Mouse (Mus musculus) ES-Bruce4 (cell line): ENCODE results near the gene Mrrf. TPM values are rescaled to one million over a fixed set of nuclear protein-coding genes. Genes with fewer than 3 reads are reported as not detected.

ENCODE experiments used
- H3K27ac ChIP-seq: 2 replicates; pipeline ENCODE4 v1.5.1; 2012; ENCODE audit warnings: low read length, inconsistent platforms; ENCODE audit not compliant: insufficient read depth
- H3K27me3 ChIP-seq: 2 replicates; pipeline ENCODE4 v1.6.1; 2012; ENCODE audit warnings: mild to moderate bottlenecking, low read length, inconsistent platforms; ENCODE audit not compliant: control insufficient read depth, poor library complexity, insufficient read depth, severe bottlenecking
- H3K36me3 ChIP-seq: 2 replicates; pipeline ENCODE4 v1.6.1; 2012; ENCODE audit warnings: inconsistent platforms, mild to moderate bottlenecking, low read length, moderate library complexity; ENCODE audit not compliant: control insufficient read depth, poor library complexity, insufficient read depth, severe bottlenecking
- H3K4me1 ChIP-seq: one replicate; pipeline ENCODE4 v1.8.1; 2011; ENCODE audit warnings: low read length; ENCODE audit not compliant: control insufficient read depth, insufficient read depth
- H3K4me3 ChIP-seq: 2 replicates; pipeline ENCODE4 v1.5.1; 2011; ENCODE audit warnings: low read depth, mild to moderate bottlenecking, low read length
- H3K9ac ChIP-seq: 2 replicates; pipeline ENCODE4 v1.6.1; 2012; ENCODE audit warnings: low read depth, mild to moderate bottlenecking, inconsistent platforms; ENCODE audit not compliant: poor library complexity, severe bottlenecking
- H3K9me3 ChIP-seq: replicated peaks from 2 replicates; pipeline ENCODE4 v1.6.1; 2012; ENCODE audit warnings: mild to moderate bottlenecking, low read length, inconsistent platforms; ENCODE audit not compliant: control insufficient read depth, poor library complexity, insufficient read depth, severe bottlenecking
- CTCF ChIP-seq: IDR thresholded peaks from one replicate; pipeline ENCODE4 v1.8.1; 2011; ENCODE audit warnings: low read depth, low read length
- EP300 ChIP-seq: IDR thresholded peaks from 2 replicates; pipeline ENCODE4 v1.6.1; 2011; ENCODE audit warnings: low read depth, low read length; ENCODE audit not compliant: insufficient read depth
- POLR2A ChIP-seq: IDR thresholded peaks from one replicate; pipeline ENCODE4 v1.8.1; 2011; ENCODE audit warnings: low read length; ENCODE audit not compliant: insufficient read depth
- polyA plus RNA-seq: library from polyadenylated mRNA; stranded (reverse); fragments of >200 nt; gene quantifications from 2 replicates; pipeline ENCODE4 v1.2.4, GENCODE M21; 2011; ENCODE audit warnings: low read depth; ENCODE audit not compliant: missing spikeins, insufficient read depth, insufficient read length

Mrrf gene
- polyA plus RNA-seq, 1 experiment: 35.9 TPM

- TF ChIP-seq POLR2A: no peak
- no peak for TF ChIP-seq EP300
- TF ChIP-seq CTCF: no peak
- no peaks in the 10 kb centered on the region for H3K27me3 ChIP-seq
- H3K27ac ChIP-seq: no peak overlapping the region
Observed at GRCm38 (mm10) chr2:36236889-36237288, 100.7 kb downstream of the Mrrf start.

GRCm38 (mm10) chr2:36237557-36237956, 101.4 kb downstream of the Mrrf start:
- H3K4me1 ChIP-seq: no peaks in the 10 kb centered on the region
- H3K27me3 ChIP-seq: no peaks in the 10 kb centered on the region
- H3K27ac ChIP-seq: no peak overlapping the region
- no peak overlapping the region for H3K4me3 ChIP-seq
- no peak overlapping the region for H3K9ac ChIP-seq
- H3K36me3 ChIP-seq: no peaks in the 10 kb centered on the region
- 0 out of 2 replicates have a peak, but pooled peaks cover 3% of the 10 kb centered on the region for H3K9me3 ChIP-seq
- TF ChIP-seq CTCF (no peak), EP300 (no peak)

More at GRCm38 (mm10) chr2:36236889-36237288, 100.7 kb downstream of the Mrrf start:
- Histone ChIP-seq H3K4me1 (no peaks in the 10 kb centered on the region), H3K9ac (no peak overlapping the region), H3K36me3 (no peaks in the 10 kb centered on the region), H3K9me3 (0 out of 2 replicates have a peak, but pooled peaks cover 3% of the 10 kb centered on the region), H3K4me3 (no peak overlapping the region)

- no peak for TF ChIP-seq POLR2A
- peak; percentile 28 for TF ChIP-seq CTCF
- TF ChIP-seq EP300: no peak
- Histone ChIP-seq H3K27me3 (no peaks in the 10 kb centered on the region), H3K36me3 (no peaks in the 10 kb centered on the region), H3K9ac (no peak overlapping the region), H3K27ac (no peak overlapping the region), H3K9me3 (0 out of 2 replicates have a peak, but pooled peaks cover 3% of the 10 kb centered on the region), H3K4me3 (no peak overlapping the region), H3K4me1 (no peaks in the 10 kb centered on the region)
Observed at GRCm38 (mm10) chr2:36238467-36238866, 102.3 kb downstream of the Mrrf start.

- TF ChIP-seq POLR2A (no peak), CTCF (no peak), EP300 (no peak)
- H3K27me3 ChIP-seq: no peaks in the 10 kb centered on the region
Observed at GRCm38 (mm10) chr2:36238951-36239350, 102.8 kb downstream of the Mrrf start.

More at GRCm38 (mm10) chr2:36238951-36239350, 102.8 kb downstream of the Mrrf start:
- H3K9me3 ChIP-seq: 0 out of 2 replicates have a peak, but pooled peaks cover 3% of the 10 kb centered on the region
- H3K4me3 ChIP-seq: no peak overlapping the region
- H3K4me1 ChIP-seq: no peaks in the 10 kb centered on the region
- H3K9ac ChIP-seq: no peak overlapping the region
- H3K36me3 ChIP-seq: no peaks in the 10 kb centered on the region
- no peak overlapping the region for H3K27ac ChIP-seq

Other genes with a start within 250 kb of the Mrrf start
- not detected in 2 replicates for gene Ttll11, start 156.5 kb upstream of the Mrrf start, polyA plus RNA-seq
- 59.0 and 65.7 TPM in 2 replicates for gene Ndufa8, start 87.0 kb upstream of the Mrrf start, polyA plus RNA-seq
- not detected in 2 replicates for gene Morn5, start 86.9 kb upstream of the Mrrf start, polyA plus RNA-seq
- 0.94 and 1.1 TPM in 2 replicates for gene Lhx6, start 31.0 kb upstream of the Mrrf start, polyA plus RNA-seq
- 33.6 and 40.6 TPM in 2 replicates for gene Rbm18, start 384 bp downstream of the Mrrf start, polyA plus RNA-seq
- gene Ptgs1, start 94.0 kb downstream of the Mrrf start, polyA plus RNA-seq: 2.2 and 2.3 TPM in 2 replicates
- not detected in 2 replicates for gene Olfr338, start 237.1 kb downstream of the Mrrf start, polyA plus RNA-seq